Mouse (Mus musculus) stomach, postnatal 0 days (tissue): ENCODE measurements at regions not wholly inside any gene's neighbourhood (a gene's known extent, or its start where the extent isn't known, plus 50 kb on each side); places are given as distances from the start of the nearest gene placed in this dataset.

Source experiments
- ATAC-seq: fragments of 200-750 bp; cut with Nextera tagmentation; 2 replicates; pipeline ENCODE4 v1.8.0; 2017; ENCODE audit not compliant: low FRiP score, low TSS enrichment
- DNase-seq: peaks from one replicate; pipeline ENCODE4 v3.0.0-alpha.2; 2016; ENCODE audit warnings: low spot score
- H3K27ac ChIP-seq: fragments of 300-500 bp; sonication (generic); replicated peaks from 2 replicates; pipeline ENCODE4 v1.5.1; 2014; ENCODE audit warnings: mild to moderate bottlenecking, control low read depth
- H3K27me3 ChIP-seq: fragments of 300-500 bp; sonication (generic); 2 replicates; pipeline ENCODE4 v1.6.1; 2014; ENCODE audit warnings: low read length; ENCODE audit not compliant: control insufficient read depth, insufficient read depth
- H3K36me3 ChIP-seq: fragments of 300-500 bp; sonication (generic); 2 replicates; pipeline ENCODE4 v1.6.1; 2014; ENCODE audit warnings: low read length, mixed read lengths; ENCODE audit not compliant: control insufficient read depth, insufficient read depth
- H3K4me1 ChIP-seq: fragments of 300-500 bp; sonication (generic); replicated peaks from 2 replicates; pipeline ENCODE4 v1.6.1; 2014; ENCODE audit warnings: antibody characterized with exemption; ENCODE audit not compliant: control insufficient read depth, insufficient read depth
- H3K4me2 ChIP-seq: fragments of 300-500 bp; sonication (generic); replicated peaks from 2 replicates; pipeline ENCODE4 v1.6.1; 2014; ENCODE audit warnings: low read depth, mild to moderate bottlenecking, control low read depth, moderate library complexity
- H3K4me3 ChIP-seq: fragments of 300-500 bp; sonication (generic); 2 replicates; pipeline ENCODE4 v1.5.1; 2014; ENCODE audit warnings: low read depth, low read length, control low read depth
- H3K9ac ChIP-seq: fragments of 300-500 bp; sonication (generic); 2 replicates; pipeline ENCODE4 v1.6.1; 2014; ENCODE audit warnings: mild to moderate bottlenecking, low read length, control low read depth, mixed read lengths
- H3K9me3 ChIP-seq: fragments of 300-500 bp; sonication (generic); 2 replicates; pipeline ENCODE4 v1.6.1; 2016; ENCODE audit warnings: low read length; ENCODE audit not compliant: control insufficient read depth
- CTCF ChIP-seq: IDR thresholded peaks from 2 replicates; pipeline ENCODE4 v1.5.1; 2016; ENCODE audit warnings: antibody characterized with exemption, low read depth, mild to moderate bottlenecking, moderate library complexity
- EP300 ChIP-seq: optimal IDR thresholded peaks from 2 replicates; pipeline ENCODE3; 2016; ENCODE audit warnings: antibody characterized with exemption
- WGBS: fragments of 180-500 bp; shearing (Covaris S2); extraction: QIAGEN DNeasy Blood & Tissue Kit; methylation state at CpG from one replicate; pipeline ENCODE4 v1.1.7; 2014; 5-methylcytosine and 5-hydroxymethylcytosine counted together

- Histone ChIP-seq H3K36me3 (no peaks in the 10 kb centered on the region), H3K4me3 (no peak overlapping the region), H3K4me2 (no peak overlapping the region), H3K27ac (no peak overlapping the region), H3K4me1 (no peaks in the 10 kb centered on the region), H3K27me3 (no peaks in the 10 kb centered on the region), H3K9me3 (no peaks in the 10 kb centered on the region), H3K9ac (no peak overlapping the region)
- 91% methylated on average over 14 of the region's 14 CpGs for WGBS
- TF ChIP-seq CTCF (no peak), EP300 (no peak)
- DNase-seq = no peak
- no peak for ATAC-seq
These were observed 169.4 kb upstream of the Kcnab2 start for GRCm38 (mm10) chr4:152647084-152647483.

- Histone ChIP-seq H3K36me3 (no peaks in the 10 kb centered on the region), H3K9ac (no peak overlapping the region), H3K4me2 (no peak overlapping the region), H3K27me3 (no peaks in the 10 kb centered on the region), H3K4me3 (no peak overlapping the region), H3K9me3 (no peaks in the 10 kb centered on the region), H3K4me1 (no peaks in the 10 kb centered on the region), H3K27ac (no peak overlapping the region)
- no peak for ATAC-seq
- TF ChIP-seq CTCF (no peak), EP300 (no peak)
- WGBS = 70% methylated on average over 6 of the region's 6 CpGs
- no peak for DNase-seq
These were observed 159.4 kb upstream of the Kcnab2 start for GRCm38 (mm10) chr4:152637088-152637487.

GRCm38 (mm10) chr4:152633896-152634295 is 156.2 kb upstream of the Kcnab2 start:
- Histone ChIP-seq H3K4me3 (no peak overlapping the region), H3K4me1 (no peaks in the 10 kb centered on the region), H3K9me3 (no peaks in the 10 kb centered on the region), H3K4me2 (no peak overlapping the region), H3K27ac (no peak overlapping the region), H3K36me3 (no peaks in the 10 kb centered on the region), H3K27me3 (no peaks in the 10 kb centered on the region), H3K9ac (no peak overlapping the region)
- DNase-seq (no peak), ATAC-seq (no peak)
- WGBS = 35% methylated on average over 6 of the region's 6 CpGs
- no peak for TF ChIP-seq CTCF
- TF ChIP-seq EP300 = no peak

GRCm38 (mm10) chr4:152628111-152628510 is 150.4 kb upstream of the Kcnab2 start:
- TF ChIP-seq EP300 (no peak), CTCF (no peak)
- DNase-seq (no peak), ATAC-seq (no peak)
- Histone ChIP-seq H3K9ac (no peak overlapping the region), H3K4me2 (no peak overlapping the region), H3K27ac (no peak overlapping the region), H3K4me3 (no peak overlapping the region), H3K4me1 (no peaks in the 10 kb centered on the region), H3K9me3 (no peaks in the 10 kb centered on the region), H3K36me3 (no peaks in the 10 kb centered on the region), H3K27me3 (no peaks in the 10 kb centered on the region)
- 63% methylated on average over 4 of the region's 4 CpGs for WGBS

- H3K36me3 ChIP-seq = no peaks in the 10 kb centered on the region
- no peak overlapping the region for H3K4me2 ChIP-seq
- TF ChIP-seq CTCF = peak; percentile 94
- no peak for TF ChIP-seq EP300
- ATAC-seq (peak; percentile 68; the same call in 1 of the 2 replicates), DNase-seq (peak; percentile 62)
- no peaks in the 10 kb centered on the region for H3K4me1 ChIP-seq
- no peak overlapping the region for H3K4me3 ChIP-seq
- 6% methylated on average over 22 of the region's 22 CpGs for WGBS
- no peak overlapping the region for H3K27ac ChIP-seq
- H3K9me3 ChIP-seq = no peaks in the 10 kb centered on the region
- no peaks in the 10 kb centered on the region for H3K27me3 ChIP-seq
- no peak overlapping the region for H3K9ac ChIP-seq
These were observed 147.6 kb upstream of the Kcnab2 start for GRCm38 (mm10) chr4:152625032-152626003.
